Mouse (Mus musculus) kidney, postnatal 10 days (tissue): ENCODE measurements around the gene Iqcf1.
A peak's percentile ranks its signal among the peaks of the same experiment; 100 is the strongest.
"Not testable (repeated sequence)": the region's sequence is repeated elsewhere in the genome, so short reads cannot be mapped to it uniquely, and the experiment has no call there.

ENCODE experiments used
- DNase-seq: peaks from one replicate; pipeline ENCODE4 v3.0.0; 2021; ENCODE audit warnings: mixed read lengths

Gene Iqcf1

GRCm38 (mm10) chr9:106483606-106484005, 16.2 kb upstream of the Iqcf1 start:
- DNase-seq: peak; percentile 7

- no peak for DNase-seq
Measured at GRCm38 (mm10) chr9:106485076-106485475, 14.7 kb upstream of the Iqcf1 start.

GRCm38 (mm10) chr9:106487602-106488001, 12.2 kb upstream of the Iqcf1 start:
- not testable (repeated sequence) for DNase-seq

GRCm38 (mm10) chr9:106501846-106502245, 2.1 kb downstream of the Iqcf1 start:
- DNase-seq: no peak

- no peak for DNase-seq
Measured at GRCm38 (mm10) chr9:106504246-106504645, 4.5 kb downstream of the Iqcf1 start.

- DNase-seq: no peak
Measured at GRCm38 (mm10) chr9:106509356-106509755, 9.6 kb downstream of the Iqcf1 start.

GRCm38 (mm10) chr9:106512729-106513450, 13.1 kb downstream of the Iqcf1 start:
- DNase-seq: peak; percentile 65

- DNase-seq: no peak
Measured at GRCm38 (mm10) chr9:106513566-106513965, 13.8 kb downstream of the Iqcf1 start.

GRCm38 (mm10) chr9:106514273-106514672, 14.5 kb downstream of the Iqcf1 start, which contains the start of gene Iqcf5:
Gene Iqcf5, plus strand, starts transcription at chr9:106514573.
- no peak for DNase-seq

- DNase-seq: no peak
Measured at GRCm38 (mm10) chr9:106519433-106519832, 19.7 kb downstream of the Iqcf1 start.

GRCm38 (mm10) chr9:106519909-106520308, 20.1 kb downstream of the Iqcf1 start:
- DNase-seq: no peak

GRCm38 (mm10) chr9:106531833-106532232, 32.1 kb downstream of the Iqcf1 start:
- peak; percentile 13 for DNase-seq

GRCm38 (mm10) chr9:106534296-106534695, 34.5 kb downstream of the Iqcf1 start:
- DNase-seq: no peak

GRCm38 (mm10) chr9:106534975-106535374, 35.2 kb downstream of the Iqcf1 start:
- no peak for DNase-seq
